Mouse (Mus musculus): ENCODE data around the gene Pik3r5. TPM values are rescaled to one million over a fixed set of nuclear protein-coding genes. Genes with fewer than 3 reads are reported as not detected.

Pik3r5 gene
- polyA plus RNA-seq, 1 experiment from 2014 or later: 0.83 TPM

- 92% methylated on average over 4 of the region's 4 CpGs for WGBS
Observed at GRCm38 (mm10) chr11:68480660-68481059, 48.7 kb downstream of the Pik3r5 start.

GRCm38 (mm10) chr11:68482001-68482400 lies 50.1 kb downstream of the Pik3r5 start:
- H3K9me3 ChIP-seq: no peaks in the 10 kb centered on the region
- H3K27ac ChIP-seq: no peak overlapping the region
- H3K4me1 ChIP-seq: no peaks in the 10 kb centered on the region
- H3K4me3 ChIP-seq: no peak overlapping the region
- H3K27me3 ChIP-seq (ENCODE audit: poor library complexity, severe bottlenecking): no peaks in the 10 kb centered on the region
- no peak for DNase-seq (ENCODE audit: extremely low spot score, low spot score)
- H3K36me3 ChIP-seq (replicated peaks): no peaks in the 10 kb centered on the region

More at GRCm38 (mm10) chr11:68480660-68481059, 48.7 kb downstream of the Pik3r5 start:
- no peak for DNase-seq (ENCODE audit: extremely low spot score, low spot score)
- no peaks in the 10 kb centered on the region for H3K9me3 ChIP-seq
- no peaks in the 10 kb centered on the region for H3K4me1 ChIP-seq
- no peaks in the 10 kb centered on the region for H3K27me3 ChIP-seq (ENCODE audit: poor library complexity, severe bottlenecking)
- no peak overlapping the region for H3K4me3 ChIP-seq
- H3K36me3 ChIP-seq (replicated peaks): no peaks in the 10 kb centered on the region
- no peak overlapping the region for H3K27ac ChIP-seq

GRCm38 (mm10) chr11:68483213-68483612 lies 51.3 kb downstream of the Pik3r5 start:
- 85% methylated on average over 6 of the region's 6 CpGs for WGBS
- Histone ChIP-seq H3K27ac (no peak overlapping the region), H3K27me3 (ENCODE audit: poor library complexity, severe bottlenecking) (no peaks in the 10 kb centered on the region), H3K9me3 (no peaks in the 10 kb centered on the region), H3K4me3 (no peak overlapping the region), H3K4me1 (no peaks in the 10 kb centered on the region), H3K36me3 (replicated peaks) (no peaks in the 10 kb centered on the region)
- DNase-seq (ENCODE audit: extremely low spot score, low spot score): no peak

GRCm38 (mm10) chr11:68484431-68484830 lies 52.5 kb downstream of the Pik3r5 start:
- Histone ChIP-seq H3K36me3 (replicated peaks) (no peaks in the 10 kb centered on the region), H3K27ac (no peak overlapping the region), H3K4me1 (peaks cover 5% of the 10 kb centered on the region), H3K4me3 (no peak overlapping the region), H3K9me3 (no peaks in the 10 kb centered on the region), H3K27me3 (ENCODE audit: poor library complexity, severe bottlenecking) (no peaks in the 10 kb centered on the region)
- no peak for DNase-seq (ENCODE audit: extremely low spot score, low spot score)
- WGBS: 72% methylated on average over 3 of the region's 3 CpGs

- no peak for DNase-seq (ENCODE audit: extremely low spot score, low spot score)
- H3K36me3 ChIP-seq (replicated peaks): no peaks in the 10 kb centered on the region
- H3K27ac ChIP-seq: no peak overlapping the region
- no peaks in the 10 kb centered on the region for H3K9me3 ChIP-seq
- no peak overlapping the region for H3K4me3 ChIP-seq
- no peaks in the 10 kb centered on the region for H3K27me3 ChIP-seq (ENCODE audit: poor library complexity, severe bottlenecking)
- H3K4me1 ChIP-seq: peaks cover 7% of the 10 kb centered on the region
- WGBS: 41% methylated on average over 8 of the region's 8 CpGs
Observed at GRCm38 (mm10) chr11:68485206-68485942, 53.5 kb downstream of the Pik3r5 start.

GRCm38 (mm10) chr11:68486093-68486492 lies 54.2 kb downstream of the Pik3r5 start:
- Histone ChIP-seq H3K36me3 (replicated peaks) (no peaks in the 10 kb centered on the region), H3K9me3 (no peaks in the 10 kb centered on the region), H3K4me1 (peaks cover 7% of the 10 kb centered on the region), H3K27me3 (ENCODE audit: poor library complexity, severe bottlenecking) (no peaks in the 10 kb centered on the region), H3K27ac (no peak overlapping the region), H3K4me3 (no peak overlapping the region)
- WGBS: 83% methylated on average over 3 of the region's 3 CpGs
- DNase-seq (ENCODE audit: extremely low spot score, low spot score): no peak

- Histone ChIP-seq H3K4me1 (peaks cover 15% of the 10 kb centered on the region), H3K27ac (no peak overlapping the region), H3K36me3 (replicated peaks) (no peaks in the 10 kb centered on the region), H3K27me3 (ENCODE audit: poor library complexity, severe bottlenecking) (no peaks in the 10 kb centered on the region), H3K4me3 (no peak overlapping the region), H3K9me3 (no peaks in the 10 kb centered on the region)
- WGBS: 90% methylated on average over 10 of the region's 10 CpGs
- no peak for DNase-seq (ENCODE audit: extremely low spot score, low spot score)
Observed at GRCm38 (mm10) chr11:68487720-68488119, 55.8 kb downstream of the Pik3r5 start.

GRCm38 (mm10) chr11:68488256-68488824 lies 56.4 kb downstream of the Pik3r5 start:
- no peak overlapping the region for H3K27ac ChIP-seq
- no peak overlapping the region for H3K4me3 ChIP-seq
- DNase-seq (ENCODE audit: extremely low spot score, low spot score): no peak
- 85% methylated on average over 6 of the region's 6 CpGs for WGBS
- no peaks in the 10 kb centered on the region for H3K27me3 ChIP-seq (ENCODE audit: poor library complexity, severe bottlenecking)
- H3K9me3 ChIP-seq: no peaks in the 10 kb centered on the region
- H3K36me3 ChIP-seq (replicated peaks): no peaks in the 10 kb centered on the region
- peaks cover 15% of the 10 kb centered on the region for H3K4me1 ChIP-seq

GRCm38 (mm10) chr11:68489236-68489635 lies 57.3 kb downstream of the Pik3r5 start:
- H3K27me3 ChIP-seq (ENCODE audit: poor library complexity, severe bottlenecking): no peaks in the 10 kb centered on the region
- H3K4me3 ChIP-seq: no peak overlapping the region
- no peak overlapping the region for H3K27ac ChIP-seq
- peaks cover 15% of the 10 kb centered on the region for H3K4me1 ChIP-seq
- H3K9me3 ChIP-seq: no peaks in the 10 kb centered on the region
- H3K36me3 ChIP-seq (replicated peaks): no peaks in the 10 kb centered on the region
- no peak for DNase-seq (ENCODE audit: extremely low spot score, low spot score)
- WGBS: 31% methylated on average over 2 of the region's 2 CpGs

- WGBS: 93% methylated on average over 11 of the region's 11 CpGs
- Histone ChIP-seq H3K4me1 (peaks cover 15% of the 10 kb centered on the region), H3K36me3 (replicated peaks) (no peaks in the 10 kb centered on the region), H3K27me3 (ENCODE audit: poor library complexity, severe bottlenecking) (no peaks in the 10 kb centered on the region), H3K9me3 (no peaks in the 10 kb centered on the region), H3K4me3 (no peak overlapping the region), H3K27ac (no peak overlapping the region)
- DNase-seq (ENCODE audit: extremely low spot score, low spot score): no peak
Observed at GRCm38 (mm10) chr11:68492592-68492991, 60.7 kb downstream of the Pik3r5 start.

GRCm38 (mm10) chr11:68493760-68494159 lies 61.8 kb downstream of the Pik3r5 start:
- no peak overlapping the region for H3K27ac ChIP-seq
- no peak for DNase-seq (ENCODE audit: extremely low spot score, low spot score)
- no peak overlapping the region for H3K4me3 ChIP-seq
- H3K4me1 ChIP-seq: peaks cover 15% of the 10 kb centered on the region
- no peaks in the 10 kb centered on the region for H3K27me3 ChIP-seq (ENCODE audit: poor library complexity, severe bottlenecking)
- H3K9me3 ChIP-seq: no peaks in the 10 kb centered on the region
- no peaks in the 10 kb centered on the region for H3K36me3 ChIP-seq (replicated peaks)
- 81% methylated on average over 5 of the region's 5 CpGs for WGBS

GRCm38 (mm10) chr11:68497081-68497480 lies 65.2 kb downstream of the Pik3r5 start:
- Histone ChIP-seq H3K4me3 (no peak overlapping the region), H3K27me3 (ENCODE audit: poor library complexity, severe bottlenecking) (no peaks in the 10 kb centered on the region), H3K27ac (no peak overlapping the region), H3K36me3 (replicated peaks) (no peaks in the 10 kb centered on the region), H3K9me3 (no peaks in the 10 kb centered on the region), H3K4me1 (peaks cover 13% of the 10 kb centered on the region; the same call in 1 of the 2 replicates)
- no peak for DNase-seq (ENCODE audit: extremely low spot score, low spot score)
- 82% methylated on average over 6 of the region's 6 CpGs for WGBS

GRCm38 (mm10) chr11:68498517-68498916 lies 66.6 kb downstream of the Pik3r5 start:
- DNase-seq (ENCODE audit: extremely low spot score, low spot score): no peak
- Histone ChIP-seq H3K9me3 (no peaks in the 10 kb centered on the region), H3K4me3 (no peak overlapping the region), H3K27me3 (ENCODE audit: poor library complexity, severe bottlenecking) (no peaks in the 10 kb centered on the region), H3K27ac (no peak overlapping the region), H3K36me3 (replicated peaks) (no peaks in the 10 kb centered on the region), H3K4me1 (peaks cover 8% of the 10 kb centered on the region; the same call in 1 of the 2 replicates)
- 90% methylated on average over 11 of the region's 11 CpGs for WGBS
